Mouse (Mus musculus): Measurements from ENCODE around the gene Mtus2.

DNA sequence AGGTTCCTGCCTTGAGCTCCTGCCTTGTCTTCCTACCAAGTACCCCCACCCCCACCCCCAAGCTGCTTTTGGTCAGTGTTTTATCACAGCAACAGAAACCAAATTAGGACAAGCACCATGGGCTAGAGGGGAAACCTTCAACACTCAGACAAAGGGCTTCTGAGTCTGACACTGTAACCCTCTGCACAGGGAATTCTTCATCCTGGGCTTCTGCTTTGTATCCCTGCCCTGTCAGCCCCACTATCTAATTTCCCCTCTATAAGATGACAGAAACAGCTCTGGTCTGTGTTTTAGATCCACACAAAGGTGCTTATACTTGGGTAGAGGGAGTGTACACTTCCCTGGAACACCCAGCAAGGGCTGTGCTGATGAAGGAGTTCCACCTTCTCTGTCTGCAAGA lies 294.7 kb downstream of the Mtus2 start:
- TF ChIP-seq POLR2AphosphoS2 (IDR thresholded peaks at IDR 0.05; ENCODE audit: low read length) (no peak), POLR2A (IDR thresholded peaks at IDR 0.05; ENCODE audit: control insufficient read depth in 1 of 2, insufficient read depth in 1 of 2, low read depth in 1 of 2, low read length in 2 of 2, poor library complexity in 1 of 2) (no peak), GATA1 (IDR thresholded peaks at IDR 0.05; ENCODE audit: low read depth, low read length) (no peak), ZNF384 (IDR thresholded peaks at IDR 0.05; ENCODE audit: low read depth, low read length) (no peak), NELFE (IDR thresholded peaks at IDR 0.05; ENCODE audit: low read depth, low read length) (no peak), EP300 (IDR thresholded peaks at IDR 0.05; ENCODE audit: low read depth in 1 of 2, low read length in 2 of 2) (no peak), USF1 (IDR thresholded peaks at IDR 0.05; ENCODE audit: low read depth, low read length) (no peak), SMC3 (IDR thresholded peaks at IDR 0.05; ENCODE audit: low read depth, low read length) (no peak), CTCF (IDR thresholded peaks at IDR 0.05 in 2 of 3, conservative IDR thresholded peaks at IDR 0.05 in 1 of 3; ENCODE audit: control insufficient read depth in 1 of 3, insufficient read depth in 1 of 3, low read depth in 2 of 3, low read length in 3 of 3, poor library complexity in 1 of 3, severe bottlenecking in 1 of 3) (no peak), MAFK (IDR thresholded peaks at IDR 0.05; ENCODE audit: borderline replicate concordance, low read depth, low read length) (no peak), CHD1 (IDR thresholded peaks at IDR 0.05; ENCODE audit: low read depth, low read length) (no peak), GABPA (IDR thresholded peaks at IDR 0.05; ENCODE audit: low read depth, low read length) (no peak)
